Mouse (Mus musculus): ENCODE data around the gene Filip1.

Filip1 gene

DNA sequence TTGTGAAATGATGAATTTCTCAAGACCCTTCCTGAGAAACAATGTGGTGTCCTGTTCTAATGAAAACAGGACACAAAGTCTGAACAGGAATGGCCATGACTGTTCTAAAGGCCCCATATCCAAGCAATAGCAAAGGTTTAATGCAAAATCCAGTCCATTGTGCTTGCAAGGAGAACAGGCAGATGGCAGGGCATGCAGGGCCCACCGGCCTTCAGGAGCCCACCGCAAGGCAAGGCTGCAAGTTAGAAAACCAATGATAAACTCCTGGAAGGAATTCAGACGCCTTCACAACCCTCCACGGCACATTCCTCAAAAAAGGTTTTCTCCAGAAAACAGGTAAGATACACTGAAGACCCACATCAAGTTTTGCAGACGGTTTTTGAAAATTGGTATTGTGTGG is 99.7 kb downstream of the Filip1 start:
- no peak for DNase-seq (ENCODE audit: low read depth, low spot score)

DNA sequence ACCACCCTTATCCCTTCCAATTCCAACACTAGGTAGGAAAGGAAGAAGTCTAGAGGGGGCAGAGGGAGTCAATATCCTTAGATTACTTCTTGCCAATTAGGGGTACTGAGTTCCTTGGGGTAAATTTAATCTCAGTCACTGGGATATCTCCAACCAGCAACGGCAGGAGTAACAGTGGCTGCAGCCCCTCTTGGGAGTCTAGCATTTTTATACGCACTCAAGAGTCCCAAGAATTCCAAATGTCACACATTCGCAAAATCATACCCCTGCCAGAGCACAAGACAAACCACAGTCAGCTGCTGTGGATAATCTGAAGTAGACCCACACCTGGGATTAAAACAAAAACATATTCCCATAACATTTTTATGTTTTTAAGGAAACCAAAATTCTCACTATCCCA is 102.5 kb downstream of the Filip1 start:
- no peak for DNase-seq (ENCODE audit: low read depth, low spot score)

- peak; percentile 55 for DNase-seq (ENCODE audit: low read depth, low spot score)
Measured at GRCm38 (mm10) chr9:79898815-79899214, 113.8 kb downstream of the Filip1 start.

DNA sequence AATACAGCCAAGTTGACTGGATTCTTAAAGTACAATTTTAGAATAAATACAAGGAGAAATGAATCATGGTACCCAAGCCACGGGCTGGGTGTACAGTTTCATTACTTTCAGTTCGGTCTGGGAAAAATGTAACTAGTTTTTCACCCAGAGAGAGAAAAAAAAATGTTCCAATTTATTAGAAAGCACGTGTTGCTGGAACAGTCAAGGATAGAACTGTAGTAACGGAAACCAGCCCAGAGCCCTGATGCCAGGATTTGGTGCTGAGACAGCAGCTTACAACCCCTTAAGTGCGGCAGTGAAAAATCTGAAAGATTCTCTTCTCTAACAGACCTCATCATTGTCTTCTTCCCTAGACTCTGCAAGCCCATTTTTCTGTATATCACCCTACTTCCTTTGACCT is 118.0 kb downstream of the Filip1 start:
- DNase-seq (ENCODE audit: low read depth, low spot score): no peak

DNA sequence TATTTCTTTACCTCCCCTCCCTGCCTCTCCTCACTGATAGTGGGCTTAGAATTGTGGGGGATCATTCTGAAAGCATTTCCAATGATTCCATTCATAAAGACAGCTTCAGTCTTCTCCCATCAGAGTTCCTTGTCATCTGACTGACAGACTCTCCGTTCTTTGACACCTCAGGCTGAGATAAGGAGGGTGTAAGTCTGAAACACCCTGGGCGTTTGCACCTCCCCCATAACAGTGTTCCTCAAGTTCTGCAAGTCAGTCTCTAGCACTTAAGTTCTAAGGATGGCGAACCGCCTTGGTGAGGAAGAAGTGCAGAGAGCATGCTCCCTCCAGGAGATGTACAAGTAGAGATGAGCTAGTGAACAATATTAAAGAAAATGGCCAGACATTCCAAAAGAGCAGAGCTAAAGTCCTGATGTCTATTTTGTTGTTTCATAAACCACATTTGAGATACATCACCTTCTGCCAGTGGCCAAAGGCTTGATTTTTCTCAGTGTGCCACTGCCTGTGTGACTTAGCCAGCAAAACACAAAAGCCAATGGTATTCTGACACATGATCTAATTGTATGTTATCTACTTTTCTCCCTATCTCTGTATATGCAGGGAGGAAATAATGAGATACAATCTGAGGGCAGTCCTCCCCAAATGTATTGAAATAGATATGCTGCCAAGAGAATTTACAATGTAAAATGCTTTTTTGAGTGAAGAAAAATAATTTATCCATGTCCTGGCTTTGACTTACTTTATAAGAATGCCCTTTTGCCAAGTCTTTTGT is 118.6 kb downstream of the Filip1 start:
- no peak for DNase-seq (ENCODE audit: low read depth, low spot score)

GRCm38 (mm10) chr9:79892183-79892582 is 120.5 kb downstream of the Filip1 start:
- DNase-seq (ENCODE audit: low read depth, low spot score): no peak

DNA sequence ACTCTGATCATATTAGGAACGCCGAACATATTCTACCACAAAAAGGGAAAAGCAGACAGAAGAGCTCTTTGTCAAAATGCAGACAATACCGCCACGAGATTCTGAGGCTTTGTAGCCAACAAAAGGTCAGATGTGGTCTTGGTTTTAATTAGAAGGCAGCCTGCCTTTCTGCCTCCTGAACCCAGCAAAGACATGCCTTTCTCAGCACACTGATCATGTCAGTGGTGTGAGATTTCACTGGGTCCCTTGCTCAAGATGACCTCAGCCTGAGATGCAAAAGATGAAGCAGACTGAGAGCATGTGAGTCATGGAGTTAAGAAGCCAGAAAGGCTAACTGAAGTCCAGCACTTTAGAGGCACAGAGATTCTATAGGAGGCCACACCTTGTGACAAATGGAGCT is 122.2 kb downstream of the Filip1 start:
- DNase-seq (ENCODE audit: low read depth, low spot score): no peak

DNA sequence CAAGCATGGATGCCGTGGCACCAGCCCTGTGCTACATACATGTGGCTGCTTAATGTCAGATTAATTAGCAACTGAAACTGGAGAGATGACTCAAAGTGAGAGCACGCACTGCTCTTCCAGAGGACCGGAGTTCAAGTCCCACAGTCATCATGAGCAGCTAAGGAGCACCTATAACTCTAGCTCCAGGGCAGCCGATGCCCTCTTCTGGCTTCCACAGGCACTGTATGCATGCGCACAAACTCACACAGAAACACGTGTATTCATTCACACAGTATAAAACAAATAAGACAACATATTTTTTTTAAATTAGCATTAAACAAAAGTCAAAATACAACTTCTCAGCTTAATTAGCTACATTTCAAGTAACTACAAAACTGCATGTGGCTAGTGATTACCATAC is 123.5 kb downstream of the Filip1 start:
- peak; percentile 3 for DNase-seq (ENCODE audit: low read depth, low spot score)

GRCm38 (mm10) chr9:79885244-79886210 is 127.1 kb downstream of the Filip1 start:
- DNase-seq (ENCODE audit: low read depth, low spot score): peak; percentile 35

GRCm38 (mm10) chr9:79883139-79883538 is 129.5 kb downstream of the Filip1 start:
- DNase-seq (ENCODE audit: low read depth, low spot score): no peak

GRCm38 (mm10) chr9:79880031-79880430 is 132.6 kb downstream of the Filip1 start:
- DNase-seq (ENCODE audit: low read depth, low spot score): no peak

DNA sequence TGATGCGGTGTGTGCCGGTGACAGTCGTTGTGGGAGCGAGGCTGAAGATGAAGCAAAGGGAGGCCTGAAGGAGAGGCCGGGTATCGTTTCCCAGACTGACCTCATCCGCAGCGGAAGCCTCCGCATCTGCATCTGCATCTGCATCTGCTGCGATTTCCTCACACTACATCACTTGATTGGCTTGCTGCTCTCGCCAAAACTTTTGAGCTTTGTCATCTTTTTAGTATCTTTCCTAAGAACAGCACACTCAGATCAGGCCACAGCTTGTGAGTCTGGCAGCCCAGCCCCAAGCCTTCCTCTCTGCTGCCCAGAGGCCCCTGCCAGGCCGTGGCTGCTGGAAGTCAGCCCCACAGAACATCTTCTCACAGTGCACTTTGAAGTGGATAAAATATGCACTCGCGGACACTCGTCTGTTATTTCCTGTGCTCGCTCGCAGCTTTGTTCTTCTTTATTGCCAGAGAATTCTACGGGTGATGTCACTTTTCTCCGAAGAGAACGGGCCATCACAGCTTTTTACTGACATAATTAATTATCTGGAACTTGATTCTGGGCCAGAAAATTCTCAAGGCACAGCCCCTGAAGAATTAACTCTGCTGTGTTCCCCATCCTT is 137.0 kb downstream of the Filip1 start:
- DNase-seq (ENCODE audit: low read depth, low spot score): no peak

DNA sequence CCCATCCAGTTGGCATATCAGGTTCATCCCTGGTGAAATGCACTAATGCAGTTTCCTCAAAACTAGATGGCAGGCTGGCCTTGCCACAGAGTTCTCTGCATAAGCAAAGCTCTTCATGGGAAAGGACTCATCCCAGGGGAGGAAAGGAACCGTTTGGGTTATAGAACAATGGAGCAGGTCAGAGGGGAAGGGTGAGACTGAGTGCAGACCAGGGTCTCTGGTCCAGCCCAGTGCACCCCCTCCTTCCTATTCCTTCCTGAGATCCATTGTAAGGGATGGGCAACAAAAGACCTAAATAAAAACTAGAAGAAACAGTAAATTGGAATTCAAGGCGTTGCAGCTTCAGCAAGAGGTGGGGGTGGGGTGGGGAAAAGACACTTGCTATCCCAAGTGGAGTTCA is 140.1 kb downstream of the Filip1 start:
- DNase-seq (ENCODE audit: low read depth, low spot score): no peak

DNA sequence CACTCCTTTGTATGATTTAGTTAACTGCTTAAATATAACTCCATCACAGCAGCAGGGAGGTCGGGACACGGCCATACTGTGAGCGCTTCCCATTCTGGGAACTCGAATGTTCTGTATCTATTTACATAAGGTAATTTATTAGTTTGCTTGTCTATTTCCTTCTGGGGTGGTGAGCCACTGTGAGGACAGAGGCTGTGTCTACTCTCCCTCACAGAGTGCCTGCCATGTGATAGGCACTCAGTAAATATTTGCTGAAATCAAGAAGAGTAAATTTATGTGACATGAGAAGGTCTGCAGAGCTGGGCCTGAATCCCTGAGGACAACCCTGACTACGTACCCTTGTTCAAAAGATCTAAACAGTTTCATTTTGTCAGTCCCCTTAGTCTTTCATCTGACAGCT is 143.1 kb downstream of the Filip1 start:
- DNase-seq (ENCODE audit: low read depth, low spot score): no peak

- peak; percentile 27 for DNase-seq (ENCODE audit: low read depth, low spot score)
Measured at GRCm38 (mm10) chr9:79865998-79866397, 146.7 kb downstream of the Filip1 start.

GRCm38 (mm10) chr9:79862544-79862943 is 150.1 kb downstream of the Filip1 start:
- DNase-seq (ENCODE audit: low read depth, low spot score): no peak

DNA sequence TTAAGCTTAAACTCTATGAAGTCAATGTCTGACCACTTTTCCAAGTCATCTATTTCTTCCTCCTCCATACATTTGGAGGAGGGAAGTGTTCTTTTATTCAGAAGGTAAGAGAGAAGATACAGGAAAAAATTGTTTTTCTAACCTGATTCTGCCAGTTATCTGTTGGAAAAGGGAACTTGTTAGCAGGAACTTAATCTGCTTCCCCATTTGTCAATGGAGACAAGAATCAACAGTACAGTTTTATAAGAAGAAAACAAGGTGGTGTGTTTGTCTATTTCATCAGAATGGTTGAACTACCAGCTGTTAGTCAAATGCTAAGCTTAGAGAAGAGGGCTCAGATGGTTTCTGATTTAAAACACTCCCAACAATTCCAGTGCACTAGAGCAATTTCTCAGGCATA is 165.6 kb downstream of the Filip1 start:
- DNase-seq (ENCODE audit: low read depth, low spot score): no peak

GRCm38 (mm10) chr9:79842615-79843014 is 170.0 kb downstream of the Filip1 start:
- no peak for DNase-seq (ENCODE audit: low read depth, low spot score)

DNA sequence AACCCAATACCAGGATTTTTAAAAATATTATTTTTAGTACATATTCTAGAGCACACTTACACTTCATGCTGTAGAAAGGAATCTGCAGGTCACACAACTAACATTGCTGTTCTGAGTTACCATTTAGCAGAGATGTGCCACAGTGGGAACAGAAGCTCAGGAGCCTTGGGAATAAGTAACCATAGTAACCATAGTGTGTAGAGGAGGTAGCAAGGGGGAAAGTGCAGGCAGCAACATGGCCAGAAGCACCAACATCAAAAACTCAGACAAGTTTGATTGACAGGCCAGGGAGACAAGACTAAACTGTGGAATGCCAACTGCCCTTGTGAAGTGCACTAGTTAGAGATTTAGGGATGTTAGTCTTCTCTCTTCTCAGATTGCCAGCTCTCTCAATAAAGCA is 170.6 kb downstream of the Filip1 start:
- no peak for DNase-seq (ENCODE audit: low read depth, low spot score)

DNA sequence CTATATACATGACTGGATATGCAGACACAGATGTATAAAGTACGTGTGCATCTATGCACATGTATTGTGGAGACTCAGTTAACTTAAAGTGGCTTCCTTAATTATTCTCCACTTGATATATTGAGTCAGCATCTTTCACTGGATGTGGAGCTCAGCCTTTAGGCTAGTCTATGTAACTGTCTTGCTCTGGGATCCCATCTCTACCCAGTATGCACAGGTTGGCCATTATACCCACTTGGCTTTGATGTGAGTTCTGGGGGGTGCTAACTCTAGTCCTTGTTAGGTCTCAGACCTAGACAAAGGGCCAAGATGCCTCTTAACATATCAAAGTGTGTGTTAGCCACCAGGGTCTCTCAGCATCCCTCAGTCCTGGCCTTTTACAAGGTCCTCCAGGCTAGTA is 181.4 kb downstream of the Filip1 start:
- no peak for DNase-seq (ENCODE audit: low read depth, low spot score)

- DNase-seq (ENCODE audit: low read depth, low spot score): no peak
Measured at GRCm38 (mm10) chr9:79830874-79831273, 181.8 kb downstream of the Filip1 start.

Data from CD4-positive, CD25-positive, alpha-beta regulatory T cell, adult 2 months (primary cell).